Mouse (Mus musculus): ENCODE measurements around the gene Shc4. TPM values are rescaled to one million over a fixed set of nuclear protein-coding genes. Genes with fewer than 3 reads are reported as not detected.

The Shc4 gene
- total and polyA plus RNA-seq, 3 experiments = 0.14 to 1.0 (median 0.83) TPM

GRCm38 (mm10) chr2:125735333-125736024 lies 11.5 kb upstream of the Shc4 start:
- ATAC-seq (ENCODE audit: extremely low read depth, insufficient number of reproducible peaks, low FRiP score, poor library complexity, severe bottlenecking) (peak; percentile 38; the same call in 1 of the 2 replicates), DNase-seq (ENCODE audit: low spot score) (no peak)
- H3K27me3 ChIP-seq (ENCODE audit: insufficient read depth, low read length) = peaks cover 17% of the 10 kb centered on the region; the same call in 1 of the 2 replicates
- peaks cover 18% of the 10 kb centered on the region for H3K36me3 ChIP-seq (replicated peaks)
- H3K4me1 ChIP-seq (ENCODE audit: insufficient read depth, low read depth, low read length) = peaks cover 18% of the 10 kb centered on the region
- no peak overlapping the region for H3K4me3 ChIP-seq (ENCODE audit: low read depth, low read length)
- no peak for TF ChIP-seq GATA1 (IDR thresholded peaks at IDR 0.05; ENCODE audit: borderline replicate concordance, low read length)
- no peak for TF ChIP-seq POLR2AphosphoS5 (IDR thresholded peaks at IDR 0.05; ENCODE audit: insufficient replicate concordance, low read depth, low read length)
- TF ChIP-seq CTCF (IDR thresholded peaks at IDR 0.05; ENCODE audit: low read depth, low read length) = no peak
- TF ChIP-seq GATA2 (IDR thresholded peaks at IDR 0.05; ENCODE audit: borderline replicate concordance, low read depth, low read length) = no peak
- TF ChIP-seq TAL1 (conservative IDR thresholded peaks at IDR 0.05; ENCODE audit: low read depth, low read length) = no peak
- no peaks in the 10 kb centered on the region for H3K9me3 ChIP-seq (replicated peaks)

GRCm38 (mm10) chr2:125734741-125735140 lies 10.8 kb upstream of the Shc4 start:
- ATAC-seq (ENCODE audit: extremely low read depth, insufficient number of reproducible peaks, low FRiP score, poor library complexity, severe bottlenecking) = no peak
- DNase-seq (ENCODE audit: low spot score) = no peak
- Histone ChIP-seq H3K36me3 (replicated peaks) (peaks cover 12% of the 10 kb centered on the region), H3K27me3 (ENCODE audit: insufficient read depth, low read length) (peaks cover 17% of the 10 kb centered on the region; the same call in 1 of the 2 replicates), H3K4me1 (ENCODE audit: insufficient read depth, low read depth, low read length) (peaks cover 18% of the 10 kb centered on the region), H3K9me3 (replicated peaks) (no peaks in the 10 kb centered on the region), H3K4me3 (ENCODE audit: low read depth, low read length) (no peak overlapping the region)
- no peak for TF ChIP-seq TAL1 (conservative IDR thresholded peaks at IDR 0.05; ENCODE audit: low read depth, low read length)
- no peak for TF ChIP-seq CTCF (IDR thresholded peaks at IDR 0.05; ENCODE audit: low read depth, low read length)
- no peak for TF ChIP-seq GATA1 (IDR thresholded peaks at IDR 0.05; ENCODE audit: borderline replicate concordance, low read length)
- TF ChIP-seq POLR2AphosphoS5 (IDR thresholded peaks at IDR 0.05; ENCODE audit: insufficient replicate concordance, low read depth, low read length) = no peak

- TF ChIP-seq CTCF (IDR thresholded peaks at IDR 0.05; ENCODE audit: low read depth, low read length) = peak; percentile 65; the same call in 1 of the 2 replicates
- TF ChIP-seq POLR2AphosphoS5 (IDR thresholded peaks at IDR 0.05; ENCODE audit: insufficient replicate concordance, low read depth, low read length) = no peak
- Histone ChIP-seq H3K36me3 (replicated peaks) (no peaks in the 10 kb centered on the region), H3K4me1 (ENCODE audit: insufficient read depth, low read depth, low read length) (peaks cover 18% of the 10 kb centered on the region), H3K4me3 (ENCODE audit: low read depth, low read length) (no peak overlapping the region), H3K27me3 (ENCODE audit: insufficient read depth, low read length) (peaks cover 26% of the 10 kb centered on the region), H3K9me3 (replicated peaks) (no peaks in the 10 kb centered on the region)
- DNase-seq (ENCODE audit: low spot score) = peak; percentile 22
- no peak for ATAC-seq (ENCODE audit: extremely low read depth, insufficient number of reproducible peaks, low FRiP score, poor library complexity, severe bottlenecking)
Observed at GRCm38 (mm10) chr2:125731763-125732560, 8.0 kb upstream of the Shc4 start.

GRCm38 (mm10) chr2:125724546-125725114 lies 682 bp upstream of the Shc4 start:
- Histone ChIP-seq H3K36me3 (replicated peaks) (no peaks in the 10 kb centered on the region), H3K4me1 (ENCODE audit: insufficient read depth, low read depth, low read length) (0 out of 2 replicates have a peak, but pooled peaks cover 3% of the 10 kb centered on the region), H3K9me3 (replicated peaks) (no peaks in the 10 kb centered on the region), H3K27me3 (ENCODE audit: insufficient read depth, low read length) (peaks cover 44% of the 10 kb centered on the region), H3K4me3 (ENCODE audit: low read depth, low read length) (no peak overlapping the region)
- TF ChIP-seq GATA2 (IDR thresholded peaks at IDR 0.05; ENCODE audit: borderline replicate concordance, low read depth, low read length) (no peak), TAL1 (conservative IDR thresholded peaks at IDR 0.05; ENCODE audit: low read depth, low read length) (no peak), GATA1 (IDR thresholded peaks at IDR 0.05; ENCODE audit: borderline replicate concordance, low read length) (no peak), POLR2AphosphoS5 (IDR thresholded peaks at IDR 0.05; ENCODE audit: insufficient replicate concordance, low read depth, low read length) (no peak), CTCF (IDR thresholded peaks at IDR 0.05; ENCODE audit: low read depth, low read length) (no peak)
- ATAC-seq (ENCODE audit: extremely low read depth, insufficient number of reproducible peaks, low FRiP score, poor library complexity, severe bottlenecking) = no peak
- no peak for DNase-seq (ENCODE audit: low spot score)

- no peak for TF ChIP-seq GATA2 (IDR thresholded peaks at IDR 0.05; ENCODE audit: borderline replicate concordance, low read depth, low read length)
- no peak for TF ChIP-seq CTCF (IDR thresholded peaks at IDR 0.05; ENCODE audit: low read depth, low read length)
- TF ChIP-seq GATA1 (IDR thresholded peaks at IDR 0.05; ENCODE audit: borderline replicate concordance, low read length) = no peak
- no peak for TF ChIP-seq TAL1 (conservative IDR thresholded peaks at IDR 0.05; ENCODE audit: low read depth, low read length)
- no peak for TF ChIP-seq POLR2AphosphoS5 (IDR thresholded peaks at IDR 0.05; ENCODE audit: insufficient replicate concordance, low read depth, low read length)
- DNase-seq (ENCODE audit: low spot score) (no peak), ATAC-seq (ENCODE audit: extremely low read depth, insufficient number of reproducible peaks, low FRiP score, poor library complexity, severe bottlenecking) (no peak)
- Histone ChIP-seq H3K4me3 (ENCODE audit: low read depth, low read length) (no peak overlapping the region), H3K4me1 (ENCODE audit: insufficient read depth, low read depth, low read length) (0 out of 2 replicates have a peak, but pooled peaks cover 3% of the 10 kb centered on the region), H3K9me3 (replicated peaks) (no peaks in the 10 kb centered on the region), H3K27me3 (ENCODE audit: insufficient read depth, low read length) (peaks cover 40% of the 10 kb centered on the region), H3K36me3 (replicated peaks) (no peaks in the 10 kb centered on the region)
Observed at GRCm38 (mm10) chr2:125723408-125724085, 401 bp downstream of the Shc4 start.

DNA sequence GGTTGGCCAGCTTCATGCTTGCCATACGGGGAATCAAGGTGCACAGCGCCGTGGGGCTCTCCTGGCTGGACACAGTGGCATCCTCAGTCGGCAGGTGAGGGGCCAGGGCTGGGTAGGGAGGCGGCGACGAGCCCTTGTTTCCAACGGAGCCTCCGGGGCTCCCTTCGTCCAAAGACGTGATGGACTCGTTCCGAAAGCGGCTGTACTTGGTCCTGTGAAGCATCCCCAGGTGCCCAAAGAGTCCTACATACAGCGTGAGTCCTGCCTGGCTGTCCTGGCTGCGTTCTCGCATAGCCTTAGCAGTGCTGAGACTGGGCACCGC lies 901 bp downstream of the Shc4 start:
- Histone ChIP-seq H3K36me3 (replicated peaks) (no peaks in the 10 kb centered on the region), H3K27me3 (ENCODE audit: insufficient read depth, low read length) (peaks cover 40% of the 10 kb centered on the region), H3K4me1 (ENCODE audit: insufficient read depth, low read depth, low read length) (0 out of 2 replicates have a peak, but pooled peaks cover 3% of the 10 kb centered on the region), H3K4me3 (ENCODE audit: low read depth, low read length) (no peak overlapping the region), H3K9me3 (replicated peaks) (no peaks in the 10 kb centered on the region)
- no peak for TF ChIP-seq GATA1 (IDR thresholded peaks at IDR 0.05; ENCODE audit: borderline replicate concordance, low read length)
- no peak for TF ChIP-seq GATA2 (IDR thresholded peaks at IDR 0.05; ENCODE audit: borderline replicate concordance, low read depth, low read length)
- TF ChIP-seq TAL1 (conservative IDR thresholded peaks at IDR 0.05; ENCODE audit: low read depth, low read length) = no peak
- no peak for TF ChIP-seq CTCF (IDR thresholded peaks at IDR 0.05; ENCODE audit: low read depth, low read length)
- no peak for TF ChIP-seq POLR2AphosphoS5 (IDR thresholded peaks at IDR 0.05; ENCODE audit: insufficient replicate concordance, low read depth, low read length)
- ATAC-seq (ENCODE audit: extremely low read depth, insufficient number of reproducible peaks, low FRiP score, poor library complexity, severe bottlenecking) (no peak), DNase-seq (ENCODE audit: low spot score) (no peak)
